Mouse (Mus musculus): ENCODE data around the gene Lingo1.

DNA sequence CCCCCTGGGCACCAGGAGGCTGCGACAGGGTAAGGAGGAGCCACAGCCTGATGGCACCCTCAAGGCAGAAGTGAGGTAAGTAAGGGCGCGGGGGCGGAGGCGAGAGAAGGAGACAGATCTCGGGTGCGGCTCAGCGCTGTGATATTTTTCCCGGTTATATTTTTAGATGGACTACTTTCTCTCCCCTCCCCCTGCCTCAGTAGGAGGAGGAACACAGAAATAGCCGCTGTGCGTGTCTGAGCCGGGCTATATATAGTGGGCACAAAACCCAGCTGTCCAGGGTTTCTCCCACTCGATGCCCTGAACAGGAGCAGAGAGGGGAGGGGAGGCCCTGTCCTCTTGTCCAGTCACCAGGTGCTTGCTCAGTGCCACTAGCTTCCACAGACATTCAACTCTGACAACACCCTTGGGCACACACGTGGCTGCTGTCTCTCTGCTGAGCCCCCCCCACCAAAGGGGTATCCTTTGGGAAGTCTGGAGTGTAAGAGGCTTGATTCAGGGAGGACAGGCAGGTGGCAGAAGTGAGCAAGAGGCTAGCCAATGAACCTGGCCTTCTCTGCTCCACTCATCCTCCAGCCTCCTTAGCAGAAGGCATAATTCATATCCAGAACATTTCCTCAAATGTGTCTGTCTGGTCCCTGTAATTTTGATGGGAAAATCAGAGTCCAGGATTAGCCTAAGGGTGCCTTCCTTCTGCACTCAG is 83.5 kb downstream of the Lingo1 start:
- TF ChIP-seq POLR2A (IDR thresholded peaks at IDR 0.05; ENCODE audit: low read depth, low read length), result no peak
- TF ChIP-seq CTCF (IDR thresholded peaks at IDR 0.05; ENCODE audit: extremely low read depth, insufficient read length, insufficient replicate concordance, low read depth, low read length), result no peak
